Mouse (Mus musculus) retina, postnatal 1 day (tissue): Measurements from ENCODE around the gene Lactb.

Experiments
- DNase-seq: peaks from one replicate; pipeline ENCODE4 v3.0.0-alpha.2; 2012

Gene Lactb

GRCm38 (mm10) chr9:66975239-66975645 lies at the start of gene Lactb:
TSS of gene Lactb (minus strand) at chr9:66975484.
- DNase-seq: peak; percentile 95

DNA sequence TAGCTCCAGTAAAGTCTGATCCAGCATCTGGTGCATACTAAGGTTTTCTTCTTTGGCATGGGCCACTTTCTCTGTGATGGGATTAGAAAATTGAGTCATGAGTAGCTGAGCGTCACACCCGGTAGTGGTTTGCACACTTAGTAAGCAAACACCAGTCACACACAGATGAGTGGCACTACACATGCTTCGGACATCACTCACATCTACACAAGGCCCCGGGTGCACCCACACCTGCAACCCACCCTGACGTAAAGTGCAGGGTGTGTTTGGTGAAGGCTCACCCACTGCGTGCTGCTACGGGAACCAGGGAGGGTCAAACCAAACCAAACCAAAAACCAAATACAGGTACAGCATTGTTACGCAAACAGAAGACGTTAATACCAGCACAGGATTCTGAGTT lies 48.1 kb upstream of the Lactb start:
- no peak for DNase-seq

- DNase-seq: no peak
Observed at GRCm38 (mm10) chr9:67020063-67020462, 44.8 kb upstream of the Lactb start.

- DNase-seq: no peak
Observed at GRCm38 (mm10) chr9:67013501-67013900, 38.2 kb upstream of the Lactb start.

DNA sequence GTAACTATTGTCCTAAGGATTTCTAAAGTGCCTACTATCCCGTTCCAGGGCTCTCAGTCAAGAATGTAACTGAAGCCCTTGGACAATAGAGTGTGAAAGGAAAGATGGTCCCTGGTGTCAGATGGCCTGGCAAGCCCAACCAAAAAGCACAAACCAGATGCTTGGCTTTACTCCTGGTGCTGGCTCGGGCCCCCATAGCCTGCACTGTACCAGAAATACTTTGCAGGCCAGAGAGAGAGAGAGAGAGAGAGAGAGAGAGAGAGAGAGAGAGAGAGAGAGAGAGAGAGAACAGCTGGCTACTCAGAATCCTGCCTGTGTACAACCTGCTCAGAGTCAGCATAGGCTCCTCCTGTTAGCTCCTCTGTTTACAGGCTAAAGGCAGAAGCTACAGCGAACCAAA lies 37.2 kb upstream of the Lactb start:
- no peak for DNase-seq

DNA sequence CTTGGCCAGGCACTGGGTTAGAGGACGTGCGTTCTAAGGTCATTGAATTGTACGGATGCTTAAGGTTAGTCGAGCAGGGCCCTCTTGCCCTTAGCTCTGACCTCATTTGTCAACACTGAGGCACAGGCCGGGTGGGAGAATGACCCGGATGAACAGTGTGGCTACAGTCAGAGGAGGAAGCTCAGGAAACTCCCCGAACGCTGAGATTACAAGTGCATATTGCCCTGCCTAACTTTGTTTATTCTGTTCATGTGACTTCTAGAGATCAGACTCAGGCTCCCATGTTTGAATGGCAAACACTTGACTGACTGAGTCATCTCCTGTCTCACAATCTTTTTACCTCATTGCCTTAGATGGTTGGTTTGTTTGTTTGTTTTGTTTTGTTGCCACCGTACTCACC lies 36.2 kb upstream of the Lactb start:
- DNase-seq: no peak

GRCm38 (mm10) chr9:67008781-67009180 lies 33.5 kb upstream of the Lactb start:
- DNase-seq: no peak

- DNase-seq: no peak
Observed at GRCm38 (mm10) chr9:67006376-67006775, 31.1 kb upstream of the Lactb start.

DNA sequence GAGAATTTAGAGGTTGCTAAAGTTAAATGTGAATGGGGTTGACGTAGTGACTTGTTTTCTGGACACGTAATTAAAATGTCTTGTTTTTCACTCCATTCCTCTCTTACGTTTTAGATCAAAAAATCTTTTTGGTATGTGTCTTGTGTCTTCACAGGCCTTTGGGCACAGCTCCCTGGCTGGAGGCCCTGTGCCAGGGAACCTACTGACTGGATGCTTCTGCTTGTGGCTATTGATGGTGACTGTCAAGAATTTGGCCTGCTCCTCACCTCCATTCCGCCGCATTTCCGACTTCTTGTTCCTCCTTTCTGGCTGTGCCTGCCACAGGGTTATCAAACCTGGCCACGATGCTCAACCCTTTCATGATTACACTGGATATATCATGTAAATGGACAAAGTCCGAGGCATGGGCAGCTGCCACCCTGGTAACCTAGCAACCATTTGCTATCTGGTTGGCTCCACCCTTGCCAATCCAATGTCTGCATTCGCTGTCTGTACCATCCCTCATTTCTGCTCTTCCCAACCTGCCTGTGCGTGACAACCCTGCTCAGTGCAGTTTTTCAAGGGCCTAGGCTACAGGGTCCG lies 30.0 kb upstream of the Lactb start:
- peak; percentile 28 for DNase-seq

GRCm38 (mm10) chr9:67003656-67004055 lies 28.4 kb upstream of the Lactb start:
- DNase-seq: no peak

DNA sequence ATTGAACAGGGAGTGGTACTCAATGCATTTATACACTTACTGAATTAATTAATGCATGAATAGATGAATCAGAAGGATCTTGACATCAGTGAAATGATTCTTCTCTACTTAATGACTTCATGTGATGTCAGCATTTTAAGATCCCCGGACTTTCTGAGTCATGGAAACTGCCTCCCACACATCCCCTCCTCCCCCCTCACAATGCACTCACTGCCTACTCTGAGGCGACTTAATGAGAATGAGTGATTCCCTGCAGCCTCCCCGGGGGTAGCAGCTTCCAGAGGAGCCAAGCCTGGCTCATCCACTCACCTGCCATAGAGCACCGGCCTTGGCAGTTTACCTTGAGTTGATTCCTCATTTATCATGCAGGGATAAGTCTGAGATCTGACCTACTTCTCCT lies 27.9 kb upstream of the Lactb start:
- DNase-seq: peak; percentile 32

GRCm38 (mm10) chr9:67001506-67001905 lies 26.2 kb upstream of the Lactb start:
- DNase-seq: no peak

- DNase-seq: peak; percentile 89
Observed at GRCm38 (mm10) chr9:67001050-67001449, 25.8 kb upstream of the Lactb start.

GRCm38 (mm10) chr9:66999698-67000097 lies 24.4 kb upstream of the Lactb start:
- no peak for DNase-seq

DNA sequence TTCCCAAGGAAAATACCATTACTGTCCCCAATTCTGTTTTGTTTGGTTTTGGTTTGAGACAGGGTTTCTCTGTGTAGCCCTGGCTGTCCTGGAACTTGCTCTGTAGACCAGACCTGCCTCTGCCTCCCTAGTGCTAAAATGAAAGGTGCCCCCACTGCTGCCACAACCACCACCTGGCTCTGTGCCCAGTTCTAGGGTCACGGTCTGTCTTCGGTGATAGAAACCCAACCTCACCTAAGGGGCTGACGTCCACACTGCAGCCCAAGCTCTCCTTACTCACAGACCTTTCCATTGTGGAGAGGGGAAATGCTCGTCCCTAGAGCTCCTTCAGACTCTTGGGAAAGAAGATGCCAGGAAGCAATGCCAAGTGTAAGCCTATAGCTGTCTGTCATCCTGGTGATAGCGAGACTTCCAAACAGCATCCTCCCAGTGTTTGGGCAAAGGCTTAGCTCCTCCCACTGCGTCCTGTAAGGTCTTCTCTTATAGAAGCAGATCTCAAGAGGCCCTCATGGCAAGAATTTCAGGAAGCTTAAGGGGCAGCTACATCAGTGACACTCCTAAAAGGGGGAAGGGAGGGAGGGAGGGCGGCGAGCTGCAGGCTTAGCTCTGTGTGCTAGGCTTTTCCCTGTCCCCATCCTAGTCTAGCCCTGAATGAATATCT lies 16.6 kb upstream of the Lactb start:
- no peak for DNase-seq

DNA sequence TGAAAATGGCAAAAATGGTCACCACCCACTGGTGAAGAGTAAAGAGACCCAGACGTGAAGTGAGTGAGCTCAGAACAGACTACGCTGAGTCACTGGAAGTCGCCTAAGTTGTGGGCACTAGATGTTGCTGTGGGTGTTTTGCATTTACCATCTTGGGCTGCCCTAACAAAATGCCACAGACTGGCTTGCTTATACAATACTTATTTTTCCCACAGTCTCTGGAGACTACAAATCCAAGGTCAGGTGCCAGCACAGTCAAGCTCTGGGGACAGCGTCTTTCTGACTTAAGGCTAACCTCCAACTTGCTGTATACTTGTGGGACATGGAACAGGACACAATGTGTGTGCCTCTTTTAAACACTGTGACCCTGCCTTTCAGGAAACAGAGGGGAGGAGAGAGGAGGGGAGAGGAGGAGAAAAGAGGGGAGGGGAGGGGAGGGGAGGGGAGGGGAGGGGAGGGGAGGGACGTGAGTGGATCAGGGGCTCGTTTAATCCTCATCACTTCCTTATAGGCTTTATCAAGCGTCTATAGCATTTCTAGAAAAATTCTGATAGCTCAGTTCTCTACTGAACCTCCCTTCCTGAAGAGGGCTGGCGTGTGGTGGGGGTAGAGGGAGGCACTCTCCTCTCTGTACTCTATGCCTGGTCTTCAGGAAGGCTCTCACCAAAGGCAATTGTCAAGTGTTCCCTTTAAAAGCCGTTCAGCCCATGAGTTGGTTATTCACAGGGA lies 15.9 kb upstream of the Lactb start:
- no peak for DNase-seq

GRCm38 (mm10) chr9:66990046-66990445 lies 14.8 kb upstream of the Lactb start:
- DNase-seq: no peak

DNA sequence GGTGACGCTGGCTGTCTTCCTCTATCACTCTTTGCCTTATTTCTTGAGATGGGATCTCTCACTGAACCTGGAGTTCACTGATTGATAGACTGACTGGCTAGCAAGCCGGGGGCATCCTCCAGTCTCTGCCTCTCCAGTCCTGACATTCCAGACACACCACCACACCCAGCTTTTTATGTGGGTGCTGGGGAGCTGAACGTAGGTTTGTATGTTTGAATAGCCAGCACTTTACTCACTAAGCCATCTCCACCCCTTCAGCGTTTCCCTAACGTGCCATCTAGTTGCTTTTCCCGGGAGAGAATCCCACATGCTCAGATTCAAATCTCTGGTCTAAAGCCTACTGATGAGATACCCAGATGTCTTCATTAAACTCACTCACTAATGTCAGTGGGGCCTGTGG lies 14.3 kb upstream of the Lactb start:
- no peak for DNase-seq

DNA sequence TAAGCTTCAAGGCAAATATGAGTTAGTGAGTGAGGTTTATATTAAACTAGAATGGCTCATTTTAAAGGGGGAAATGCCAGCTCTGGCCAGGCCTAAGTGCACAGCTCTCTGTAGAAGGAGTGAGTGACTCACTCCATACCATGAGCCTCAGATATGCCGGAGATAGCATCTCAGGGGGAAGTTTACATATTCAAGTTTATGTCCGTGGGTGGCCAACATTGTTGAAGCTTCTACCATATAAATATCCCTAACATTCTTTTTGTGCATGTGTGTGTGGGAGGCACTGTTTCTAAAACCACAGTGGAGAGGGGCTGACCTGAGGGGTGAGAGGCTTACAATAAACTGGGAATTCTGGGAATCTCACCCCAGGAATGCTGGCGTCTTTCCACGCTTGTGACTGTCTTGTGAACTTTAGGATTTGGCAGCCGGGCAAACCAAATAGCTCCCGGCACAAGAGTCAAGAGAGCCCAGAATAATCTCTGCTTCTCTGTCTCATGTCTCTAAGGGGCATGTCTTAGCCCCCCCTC lies 13.7 kb upstream of the Lactb start:
- no peak for DNase-seq

DNA sequence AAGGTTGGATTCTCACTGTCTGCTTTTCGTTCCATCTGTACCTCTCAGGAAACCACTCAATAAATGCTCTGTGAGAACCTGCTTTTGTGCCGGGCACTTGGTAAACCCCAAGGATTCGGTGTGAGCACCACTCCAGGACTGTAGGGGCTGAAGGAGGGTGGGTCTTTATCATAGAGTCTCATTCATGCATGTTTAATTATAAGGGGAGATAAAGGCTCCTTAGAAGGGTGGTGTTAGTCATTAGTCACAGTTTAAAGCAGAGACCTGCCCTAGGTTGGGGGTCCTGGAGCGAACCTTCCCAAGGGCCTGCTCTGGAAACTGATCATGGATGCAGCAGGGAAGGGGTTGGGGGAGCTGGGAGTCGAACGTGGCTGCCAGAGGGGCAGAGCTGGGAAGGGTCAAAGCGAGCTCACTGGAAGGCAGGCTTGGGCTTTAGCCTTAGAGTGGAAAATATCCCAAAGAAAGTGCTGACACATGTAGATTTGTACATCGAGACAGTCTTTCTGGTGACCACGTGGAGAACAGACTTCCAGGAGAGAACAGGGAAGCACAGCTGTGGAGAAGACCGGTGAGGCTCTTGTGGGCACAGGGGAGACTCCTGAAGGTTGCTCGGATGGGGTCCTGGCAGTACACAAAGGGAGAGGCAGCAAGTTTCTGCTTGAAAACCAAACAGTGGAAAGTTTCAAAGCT lies 13.1 kb upstream of the Lactb start:
- no peak for DNase-seq

DNA sequence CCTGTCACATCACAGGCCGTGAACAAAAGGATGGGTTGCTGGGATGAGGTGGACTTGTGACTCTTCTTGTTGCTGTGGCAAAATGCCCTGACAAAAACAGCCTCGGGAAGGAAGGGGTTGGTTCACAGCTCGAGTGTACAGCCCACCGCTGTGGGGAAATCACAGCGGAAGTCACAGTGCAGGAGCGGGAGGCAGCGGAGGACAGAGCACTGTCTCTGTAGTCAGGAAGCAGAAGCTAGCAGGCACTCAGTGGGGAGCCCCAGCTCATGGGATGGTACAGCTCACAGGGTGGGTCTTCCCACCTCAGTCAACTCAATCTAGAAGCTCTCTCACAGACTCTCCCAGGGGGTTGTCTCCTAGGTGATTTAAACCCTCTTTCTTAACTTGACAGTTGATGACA lies 10.1 kb upstream of the Lactb start:
- no peak for DNase-seq

- no peak for DNase-seq
Observed at GRCm38 (mm10) chr9:66982085-66982484, 6.8 kb upstream of the Lactb start.

GRCm38 (mm10) chr9:66980458-66980857 lies 5.2 kb upstream of the Lactb start:
- peak; percentile 80 for DNase-seq
